Mouse (Mus musculus) stomach, embryonic 14.5 days (tissue): ENCODE results near the gene Upp2. TPM values are rescaled to one million over a fixed set of nuclear protein-coding genes. Genes with fewer than 3 reads are reported as not detected.

Source experiments
- ATAC-seq: fragments of 200-750 bp; cut with Nextera tagmentation; 2 replicates; pipeline ENCODE4 v1.8.0; 2017; ENCODE audit warnings: low read depth, moderate TSS enrichment; ENCODE audit not compliant: insufficient number of reproducible peaks, insufficient read depth, low FRiP score
- H3K27ac ChIP-seq: fragments of 300-500 bp; sonication (generic); 2 replicates; pipeline ENCODE4 v1.5.1; 2014; ENCODE audit warnings: mild to moderate bottlenecking, low read length, moderate library complexity, mixed read lengths
- H3K27me3 ChIP-seq: fragments of 300-500 bp; sonication (generic); 2 replicates; pipeline ENCODE4 v1.6.1; 2014; ENCODE audit warnings: low read length, control low read depth, mixed read lengths; ENCODE audit not compliant: control insufficient read depth, insufficient read depth
- H3K36me3 ChIP-seq: fragments of 300-500 bp; sonication (generic); 2 replicates; pipeline ENCODE4 v1.6.1; 2014; ENCODE audit warnings: mild to moderate bottlenecking, control low read depth, low read length, moderate library complexity, mixed read lengths; ENCODE audit not compliant: control insufficient read depth, insufficient read depth
- H3K4me1 ChIP-seq: fragments of 300-500 bp; sonication (generic); 2 replicates; pipeline ENCODE4 v1.6.1; 2014; ENCODE audit warnings: low read length, control low read depth, mixed read lengths; ENCODE audit not compliant: control insufficient read depth, insufficient read depth
- H3K4me2 ChIP-seq: fragments of 300-500 bp; sonication (generic); replicated peaks from 2 replicates; pipeline ENCODE4 v1.6.1; 2014; ENCODE audit warnings: low read depth, low read length, control low read depth
- H3K4me3 ChIP-seq: fragments of 300-500 bp; sonication (generic); 2 replicates; pipeline ENCODE4 v1.5.1; 2014; ENCODE audit warnings: low read depth, low read length, control low read depth
- H3K9ac ChIP-seq: fragments of 300-500 bp; sonication (generic); replicated peaks from 2 replicates; pipeline ENCODE4 v1.6.1; 2014; ENCODE audit warnings: low read depth, mild to moderate bottlenecking, control low read depth, low read length, moderate library complexity, mixed read lengths
- H3K9me3 ChIP-seq: fragments of 300-500 bp; sonication (generic); 2 replicates; pipeline ENCODE4 v1.6.1; 2016; ENCODE audit warnings: low read depth, low read length, control low read depth; ENCODE audit not compliant: control insufficient read depth
- WGBS: fragments of 180-500 bp; shearing (Covaris S2); extraction: QIAGEN DNeasy Blood & Tissue Kit; methylation state at CpG from one replicate; pipeline ENCODE4 v1.1.7; 2014; 5-methylcytosine and 5-hydroxymethylcytosine counted together
- polyA plus RNA-seq: library from polyadenylated mRNA; unstranded; fragments of >200 nt; fragmentation: Nextera tagmentation; extraction: Ambion mirVana; gene quantifications from 2 replicates; pipeline ENCODE4 v1.2.1, GENCODE M21; 2014

The Upp2 gene
- polyA plus RNA-seq, 1 experiment from 2014 or later: 9.2 TPM

DNA sequence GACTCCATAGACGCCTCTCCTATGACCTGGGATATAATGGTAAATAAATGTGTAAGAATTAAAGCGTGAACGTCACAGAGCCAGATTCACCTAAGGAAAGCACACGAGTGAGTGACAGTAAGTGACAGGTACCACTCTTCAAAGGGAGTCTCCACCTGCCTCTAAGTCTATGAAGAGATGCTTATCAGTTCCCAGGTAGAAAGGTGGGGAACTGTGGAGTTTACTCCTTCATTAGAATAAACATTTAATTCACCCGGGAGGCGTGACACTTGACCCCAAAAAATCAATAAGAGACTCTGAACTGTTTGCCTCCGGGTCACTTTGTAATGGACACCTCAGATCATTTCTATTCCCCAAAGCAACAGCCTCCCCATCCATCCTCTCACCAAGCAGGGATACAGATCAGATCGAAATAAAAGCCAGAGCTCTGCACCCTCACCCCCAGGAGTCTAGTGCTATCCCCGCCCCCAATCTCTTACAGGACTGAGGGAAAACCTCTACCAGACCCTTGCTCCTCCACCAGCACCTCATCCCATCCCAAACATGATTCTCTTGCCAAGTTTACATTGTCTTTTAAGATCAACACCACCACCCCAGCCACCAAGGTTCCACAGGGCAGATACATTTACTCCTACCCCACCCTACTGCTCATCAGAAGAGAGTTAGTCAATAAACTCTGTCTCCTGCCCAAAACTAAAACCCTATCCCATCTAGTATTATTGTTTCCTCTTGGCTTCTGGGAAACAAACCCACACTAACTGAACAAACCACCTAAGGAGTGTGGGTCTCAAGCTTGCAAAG is 9.9 kb upstream of the Upp2 start:
- Histone ChIP-seq H3K9me3 (no peaks in the 10 kb centered on the region), H3K4me3 (no peak overlapping the region), H3K4me1 (peaks cover 20% of the 10 kb centered on the region; the same call in 1 of the 2 replicates), H3K27ac (no peak overlapping the region), H3K4me2 (no peak overlapping the region), H3K9ac (no peak overlapping the region), H3K36me3 (no peaks in the 10 kb centered on the region), H3K27me3 (no peaks in the 10 kb centered on the region)
- ATAC-seq: no peak
- 48% methylated on average over 9 of the region's 9 CpGs for WGBS

DNA sequence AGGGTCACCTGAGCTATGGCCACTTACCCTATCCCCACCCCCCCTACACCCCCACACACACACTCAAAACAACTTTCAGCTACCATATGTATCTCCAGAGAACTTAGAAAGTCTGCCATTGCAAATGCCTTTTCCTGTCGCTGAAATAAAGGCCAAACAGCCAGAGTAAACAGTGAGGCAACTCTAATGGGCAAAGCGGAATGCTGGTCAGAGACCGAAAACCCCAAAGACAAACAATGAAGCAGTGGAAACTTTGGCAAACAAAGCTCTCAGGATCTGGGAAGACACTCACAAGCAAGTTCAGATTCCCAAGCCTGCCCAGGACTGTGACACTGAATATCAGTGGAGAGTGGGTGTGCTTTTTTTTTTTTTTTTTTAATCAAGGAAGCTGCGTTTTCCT is 5.0 kb upstream of the Upp2 start:
- Histone ChIP-seq H3K9me3 (no peaks in the 10 kb centered on the region), H3K27ac (no peak overlapping the region), H3K36me3 (no peaks in the 10 kb centered on the region), H3K4me2 (no peak overlapping the region), H3K4me1 (peaks cover 19% of the 10 kb centered on the region), H3K4me3 (no peak overlapping the region), H3K9ac (no peak overlapping the region), H3K27me3 (no peaks in the 10 kb centered on the region)
- no peak for ATAC-seq
- WGBS: 56% methylated on average over 3 of the region's 4 CpGs

DNA sequence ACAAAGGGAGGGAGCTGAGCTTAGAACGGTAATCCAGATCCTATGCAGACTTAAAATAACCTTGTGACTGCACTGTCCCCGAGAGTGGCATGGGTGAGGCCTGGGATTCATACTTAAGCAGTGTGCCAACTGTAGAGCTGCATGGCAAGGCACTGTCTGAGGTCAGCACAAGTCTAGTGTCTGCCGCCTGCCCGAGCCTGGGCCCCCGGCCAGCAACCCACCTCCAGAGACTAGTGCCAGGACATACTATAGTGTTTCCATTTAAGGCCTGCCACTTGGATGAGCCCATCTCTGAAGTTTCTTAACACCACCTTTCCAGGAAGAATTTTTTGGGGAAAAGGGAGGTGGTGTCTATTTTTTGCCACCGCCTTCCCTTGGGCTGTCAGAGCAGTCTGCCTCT is 1.8 kb upstream of the Upp2 start:
- no peaks in the 10 kb centered on the region for H3K36me3 ChIP-seq
- H3K9ac ChIP-seq: 0 out of 2 replicates have a peak overlapping the region, but pooled peaks have one; percentile 2
- no peak overlapping the region for H3K27ac ChIP-seq
- peak overlapping the region; percentile 72 for H3K4me2 ChIP-seq
- peak overlapping the region; percentile 90 for H3K4me3 ChIP-seq
- 59% methylated on average over 6 of the region's 6 CpGs for WGBS
- H3K27me3 ChIP-seq: no peaks in the 10 kb centered on the region
- no peak for ATAC-seq
- peaks cover 31% of the 10 kb centered on the region for H3K4me1 ChIP-seq
- H3K9me3 ChIP-seq: no peaks in the 10 kb centered on the region

- H3K27ac ChIP-seq: peak overlapping the region; percentile 97
- no peaks in the 10 kb centered on the region for H3K27me3 ChIP-seq
- H3K4me3 ChIP-seq: peak overlapping the region; percentile 90
- no peak for ATAC-seq
- 3% methylated on average over 6 of the region's 6 CpGs for WGBS
- peak overlapping the region; percentile 95 for H3K9ac ChIP-seq
- no peaks in the 10 kb centered on the region for H3K36me3 ChIP-seq
- peaks cover 31% of the 10 kb centered on the region for H3K4me1 ChIP-seq
- H3K9me3 ChIP-seq: no peaks in the 10 kb centered on the region
- peak overlapping the region; percentile 72 for H3K4me2 ChIP-seq
These were observed 1.1 kb upstream of the Upp2 start for GRCm38 (mm10) chr2:58566049-58566409.

DNA sequence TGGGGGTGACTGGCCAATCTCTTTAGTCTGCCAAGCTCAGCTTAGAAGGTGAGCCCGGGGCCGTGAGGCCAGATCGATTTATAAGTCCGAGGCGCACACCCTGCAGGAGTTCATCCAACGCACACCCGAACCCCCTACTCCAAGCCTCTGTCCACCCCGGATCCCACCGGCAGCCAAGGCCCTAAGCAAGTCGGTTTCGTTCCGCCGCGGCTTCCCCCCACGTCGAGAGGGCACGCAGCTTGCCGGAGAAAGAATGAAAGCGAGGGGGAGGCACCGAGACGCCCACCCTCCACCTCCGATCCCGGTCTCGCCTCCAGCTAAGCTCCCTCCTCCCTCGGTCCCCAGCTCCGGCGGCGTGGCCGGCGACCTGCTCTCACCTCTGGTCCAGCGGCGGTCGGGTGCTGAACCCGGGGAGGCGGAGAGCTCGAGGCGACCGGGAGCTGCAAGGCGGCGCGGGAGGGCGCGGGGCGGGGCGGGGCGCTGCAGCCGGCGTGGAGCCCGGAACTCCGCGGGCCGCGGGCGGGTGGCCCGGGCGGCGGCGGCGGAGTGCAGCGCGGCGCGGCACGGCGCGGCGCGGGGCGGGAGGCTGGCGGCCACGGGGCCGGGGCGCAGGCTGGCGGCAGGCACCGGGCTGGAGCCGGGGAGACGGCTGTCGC is 560 bp upstream of the Upp2 start:
- Histone ChIP-seq H3K9me3 (no peaks in the 10 kb centered on the region), H3K27me3 (no peaks in the 10 kb centered on the region), H3K4me3 (peak overlapping the region; percentile 90), H3K27ac (peak overlapping the region; percentile 97), H3K4me2 (peak overlapping the region; percentile 72), H3K4me1 (peaks cover 31% of the 10 kb centered on the region), H3K36me3 (no peaks in the 10 kb centered on the region), H3K9ac (peak overlapping the region; percentile 95)
- WGBS: 2% methylated on average over 56 of the region's 78 CpGs
- ATAC-seq: peak; percentile 47

GRCm38 (mm10) chr2:58567866-58568719 is 995 bp downstream of the Upp2 start:
- no peak for ATAC-seq
- H3K9ac ChIP-seq: peak overlapping the region; percentile 95
- no peaks in the 10 kb centered on the region for H3K36me3 ChIP-seq
- peak overlapping the region; percentile 90 for H3K4me3 ChIP-seq
- peak overlapping the region; percentile 60 for H3K4me2 ChIP-seq
- 7% methylated on average over 12 of the region's 12 CpGs for WGBS
- H3K9me3 ChIP-seq: no peaks in the 10 kb centered on the region
- H3K27me3 ChIP-seq: no peaks in the 10 kb centered on the region
- H3K27ac ChIP-seq: peak overlapping the region; percentile 97
- H3K4me1 ChIP-seq: peaks cover 24% of the 10 kb centered on the region

GRCm38 (mm10) chr2:58568841-58569645 is 1.9 kb downstream of the Upp2 start:
- no peak for ATAC-seq
- Histone ChIP-seq H3K9ac (no peak overlapping the region), H3K27ac (peak overlapping the region; percentile 97; the same call in 1 of the 2 replicates), H3K36me3 (no peaks in the 10 kb centered on the region), H3K4me2 (0 out of 2 replicates have a peak overlapping the region, but pooled peaks have one; percentile 60), H3K4me1 (peaks cover 24% of the 10 kb centered on the region), H3K4me3 (no peak overlapping the region), H3K27me3 (no peaks in the 10 kb centered on the region), H3K9me3 (no peaks in the 10 kb centered on the region)
- WGBS: 67% methylated on average over 4 of the region's 4 CpGs
